Mouse (Mus musculus) heart, embryonic 14.5 days (tissue): ENCODE measurements around the gene Pex14. TPM values are rescaled to one million over a fixed set of nuclear protein-coding genes. Genes with fewer than 3 reads are reported as not detected.

Source experiments
- ATAC-seq: fragments of 200-750 bp; cut with Nextera tagmentation; 2 replicates; pipeline ENCODE4 v1.8.0; 2017; ENCODE audit warnings: low read depth, moderate TSS enrichment; ENCODE audit not compliant: insufficient number of reproducible peaks, insufficient read depth, low FRiP score
- H3K27ac ChIP-seq, 2 experiments: fragments of 200-500 bp in 1 of 2; fragments of 300-500 bp in 1 of 2; sonication (generic) in 1 of 2; replicated peaks in 1 of 2; 2 replicates each; pipeline ENCODE4 v1.5.1; 2012 to 2014; ENCODE audit warnings: low read depth in 2 of 2, low read length in 2 of 2, control low read depth in 1 of 2, mild to moderate bottlenecking in 1 of 2, mixed read lengths in 1 of 2; ENCODE audit not compliant: control insufficient read depth in 1 of 2, insufficient read depth in 1 of 2
- H3K27me3 ChIP-seq: fragments of 300-500 bp; sonication (generic); 2 replicates; pipeline ENCODE4 v1.6.1; 2014; ENCODE audit warnings: mild to moderate bottlenecking, low read length, control low read depth; ENCODE audit not compliant: control insufficient read depth, insufficient read depth
- H3K36me3 ChIP-seq: fragments of 300-500 bp; sonication (generic); 2 replicates; pipeline ENCODE4 v1.6.1; 2014; ENCODE audit warnings: mild to moderate bottlenecking, control low read depth, low read length, mixed read lengths; ENCODE audit not compliant: control insufficient read depth, insufficient read depth
- H3K4me1 ChIP-seq, 2 experiments: fragments of 200-500 bp in 1 of 2; fragments of 300-500 bp in 1 of 2; sonication (generic) in 1 of 2; 2 replicates each; pipeline ENCODE4 v1.6.1; 2012 to 2014; ENCODE audit warnings: low read length in 2 of 2, control low read depth in 1 of 2, mixed read lengths in 1 of 2; ENCODE audit not compliant: control insufficient read depth in 2 of 2, insufficient read depth in 2 of 2
- H3K4me2 ChIP-seq: fragments of 300-500 bp; sonication (generic); 2 replicates; pipeline ENCODE4 v1.6.1; 2014; ENCODE audit warnings: mild to moderate bottlenecking, low read length
- H3K4me3 ChIP-seq, 2 experiments: fragments of 200-500 bp in 1 of 2; fragments of 300-500 bp in 1 of 2; sonication (generic) in 1 of 2; 2 replicates each; pipeline ENCODE4 v1.5.1; 2012 to 2014; ENCODE audit warnings: low read length in 2 of 2, mild to moderate bottlenecking in 2 of 2, control low read depth in 1 of 2, low read depth in 1 of 2, moderate library complexity in 1 of 2; ENCODE audit not compliant: control insufficient read depth in 1 of 2, insufficient read depth in 1 of 2
- H3K9ac ChIP-seq: fragments of 300-500 bp; sonication (generic); 2 replicates; pipeline ENCODE4 v1.6.1; 2014; ENCODE audit warnings: mild to moderate bottlenecking, low read length
- H3K9me3 ChIP-seq: fragments of 300-500 bp; sonication (generic); 2 replicates; pipeline ENCODE4 v1.6.1; 2016; ENCODE audit warnings: low read length, control low read depth; ENCODE audit not compliant: control insufficient read depth
- WGBS: fragments of 180-500 bp; shearing (Covaris S2); extraction: QIAGEN DNeasy Blood & Tissue Kit; methylation state at CpG from one replicate; pipeline ENCODE4 v1.1.7; 2014; 5-methylcytosine and 5-hydroxymethylcytosine counted together
- polyA plus RNA-seq: library from polyadenylated mRNA; unstranded; fragments of >200 nt; fragmentation: Nextera tagmentation; extraction: Ambion mirVana; gene quantifications from 2 replicates; pipeline ENCODE4 v1.2.1, GENCODE M21; 2014

Pex14 gene
- polyA plus RNA-seq, 1 experiment from 2014 or later: 31.2 TPM

DNA sequence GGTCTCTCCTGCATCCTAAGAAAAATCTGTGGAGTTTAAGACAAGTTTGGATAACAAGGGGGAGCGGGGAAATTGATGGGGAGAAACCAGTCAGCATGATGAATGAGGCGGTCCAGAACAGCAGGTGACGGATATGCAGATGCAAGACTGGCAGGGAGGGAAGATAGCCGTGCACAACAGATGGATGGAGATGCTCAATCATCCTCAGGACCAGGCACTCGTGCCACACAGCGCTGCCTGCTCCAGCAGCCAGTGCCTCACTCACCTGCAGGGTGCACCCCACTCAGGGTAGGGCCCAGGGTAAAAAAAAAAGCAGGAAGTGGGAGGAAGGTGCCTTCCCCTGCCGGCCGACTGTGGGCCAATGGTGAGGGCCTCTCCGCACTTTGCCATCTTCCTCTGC, 63.1 kb downstream of the Pex14 start:
- H3K27me3 ChIP-seq: no peaks in the 10 kb centered on the region
- H3K36me3 ChIP-seq: peaks cover 15% of the 10 kb centered on the region
- H3K9ac ChIP-seq: no peak overlapping the region
- H3K27ac ChIP-seq: no peak overlapping the region
- no peak for ATAC-seq
- no peak overlapping the region for H3K4me3 ChIP-seq
- H3K4me1 ChIP-seq: no peaks in the 10 kb centered on the region; a peak in 1 of 4 replicates
- WGBS: 74% methylated on average over 9 of the region's 9 CpGs
- no peak overlapping the region for H3K4me2 ChIP-seq
- H3K9me3 ChIP-seq: no peaks in the 10 kb centered on the region

DNA sequence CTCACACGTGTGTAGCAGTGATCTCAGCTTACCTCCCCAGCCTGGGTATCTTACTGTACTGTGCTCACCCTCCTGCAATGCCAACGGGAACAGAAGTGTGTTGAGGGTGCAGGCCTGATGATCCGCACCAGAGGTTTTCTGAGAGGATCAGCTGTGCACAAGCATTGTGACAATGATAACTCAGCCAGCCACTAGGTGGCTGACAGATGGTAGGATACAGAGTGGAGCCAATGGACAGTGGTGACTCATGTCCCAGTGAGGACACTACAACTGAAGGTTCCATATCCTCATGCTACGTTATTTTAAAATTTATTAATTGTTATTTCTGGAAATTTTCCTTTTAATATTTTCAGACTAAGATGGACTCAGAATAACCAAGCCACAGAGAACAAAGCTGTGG, 68.2 kb downstream of the Pex14 start:
- no peak for ATAC-seq
- Histone ChIP-seq H3K9me3 (no peaks in the 10 kb centered on the region), H3K9ac (no peak overlapping the region), H3K27me3 (no peaks in the 10 kb centered on the region), H3K4me3 (no peak overlapping the region), H3K4me2 (no peak overlapping the region), H3K36me3 (peaks cover 3% of the 10 kb centered on the region; the same call in 1 of the 2 replicates), H3K4me1 (no peaks in the 10 kb centered on the region; a peak in 1 of 4 replicates), H3K27ac (no peak overlapping the region)
- WGBS: 79% methylated on average over 4 of the region's 4 CpGs

DNA sequence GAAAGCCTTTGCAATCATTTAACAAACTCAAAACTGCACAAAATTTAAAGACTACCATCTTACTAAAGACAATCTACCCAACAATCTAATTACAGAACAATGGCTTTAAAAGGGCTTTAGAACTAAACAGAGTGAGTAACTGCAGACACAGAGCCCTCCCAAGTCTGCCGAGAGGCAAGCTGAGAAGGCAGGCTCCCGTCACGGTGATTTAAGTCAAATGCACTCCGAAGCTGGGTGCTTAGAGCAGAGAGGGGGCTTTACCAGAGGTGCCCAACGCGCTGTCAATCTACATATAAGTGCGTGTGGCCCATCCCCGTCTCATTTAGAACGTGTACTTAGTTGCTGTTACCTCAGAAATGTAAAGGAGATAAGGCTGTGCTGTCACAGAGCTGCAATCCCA, 72.1 kb downstream of the Pex14 start:
- no peaks in the 10 kb centered on the region for H3K9me3 ChIP-seq
- H3K4me1 ChIP-seq: no peaks in the 10 kb centered on the region; a peak in 1 of 4 replicates
- no peak for ATAC-seq
- no peak overlapping the region for H3K9ac ChIP-seq
- WGBS: 56% methylated on average over 9 of the region's 9 CpGs
- H3K27ac ChIP-seq: no peak overlapping the region
- H3K4me3 ChIP-seq: no peak overlapping the region
- no peaks in the 10 kb centered on the region; the same call in 1 of the 2 replicates for H3K36me3 ChIP-seq
- H3K4me2 ChIP-seq: no peak overlapping the region
- no peaks in the 10 kb centered on the region for H3K27me3 ChIP-seq

DNA sequence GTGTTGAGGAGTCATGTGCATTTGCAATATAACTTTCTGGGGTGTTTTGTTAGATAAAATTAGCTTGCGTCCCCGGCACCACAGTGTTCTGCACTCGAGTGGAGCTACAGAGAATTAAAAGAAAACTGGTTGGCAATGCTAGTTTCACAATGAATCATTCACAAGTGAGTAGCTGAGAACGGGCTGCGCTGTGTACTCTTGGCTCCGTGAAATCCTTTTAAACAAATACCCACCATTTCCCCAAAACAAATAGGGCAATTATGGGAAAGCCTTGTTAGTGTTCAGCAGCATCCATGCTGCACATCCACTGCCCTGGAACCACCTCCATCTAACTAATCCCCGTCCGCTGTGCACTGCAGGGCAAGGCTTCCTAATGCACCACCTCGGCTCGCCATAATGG, 74.4 kb downstream of the Pex14 start:
- no peak overlapping the region for H3K27ac ChIP-seq
- H3K4me1 ChIP-seq: no peaks in the 10 kb centered on the region; a peak in 1 of 4 replicates
- no peak overlapping the region for H3K4me3 ChIP-seq
- no peaks in the 10 kb centered on the region for H3K9me3 ChIP-seq
- no peak for ATAC-seq
- 91% methylated on average over 10 of the region's 10 CpGs for WGBS
- H3K36me3 ChIP-seq: no peaks in the 10 kb centered on the region
- no peaks in the 10 kb centered on the region for H3K27me3 ChIP-seq
- no peak overlapping the region for H3K9ac ChIP-seq
- H3K4me2 ChIP-seq: no peak overlapping the region

DNA sequence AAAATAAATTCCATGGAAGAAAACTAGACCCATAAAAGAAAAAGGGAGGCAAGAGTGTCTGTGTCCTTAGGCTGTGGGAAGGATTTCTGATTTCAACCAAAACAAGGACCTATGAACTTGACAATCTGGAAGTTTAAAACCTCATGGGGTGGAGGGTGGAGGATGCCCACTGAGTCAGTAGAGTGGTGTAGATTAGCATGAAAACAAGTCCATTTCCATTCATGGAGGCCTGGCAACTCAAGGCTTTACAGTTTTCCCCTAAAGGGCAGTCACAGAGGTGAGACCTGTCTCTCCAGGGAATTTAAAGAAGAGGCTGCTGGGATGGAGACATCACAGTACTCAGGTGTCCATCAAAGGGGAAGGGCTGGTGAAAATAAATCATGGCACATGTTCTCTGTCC, 78.7 kb downstream of the Pex14 start:
- H3K4me2 ChIP-seq: no peak overlapping the region
- H3K4me1 ChIP-seq: no peaks in the 10 kb centered on the region
- no peaks in the 10 kb centered on the region for H3K27me3 ChIP-seq
- ATAC-seq: no peak
- no peak overlapping the region for H3K9ac ChIP-seq
- no peak overlapping the region for H3K4me3 ChIP-seq
- no peaks in the 10 kb centered on the region for H3K9me3 ChIP-seq
- no peak overlapping the region for H3K27ac ChIP-seq
- H3K36me3 ChIP-seq: no peaks in the 10 kb centered on the region

DNA sequence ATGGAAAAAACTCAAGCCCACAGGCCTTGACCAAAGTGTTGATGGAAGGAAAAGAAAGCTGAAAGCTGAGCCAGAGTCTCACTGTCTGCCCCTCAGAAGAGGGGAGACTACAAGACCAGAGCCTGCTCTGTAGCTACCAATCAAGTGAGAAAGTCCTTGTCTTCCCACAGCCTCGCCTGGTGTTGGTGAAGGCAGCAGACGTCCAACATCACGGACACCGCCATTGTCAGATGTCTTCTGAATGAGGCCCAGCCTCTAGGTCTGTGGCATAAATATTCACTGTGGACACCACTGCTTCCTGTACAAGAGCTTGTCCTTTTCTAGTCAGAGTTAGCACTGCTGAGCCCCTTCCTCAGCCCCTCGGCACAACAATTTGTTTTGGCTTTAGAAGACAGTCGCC, 80.2 kb downstream of the Pex14 start:
- H3K9me3 ChIP-seq: no peaks in the 10 kb centered on the region
- H3K27me3 ChIP-seq: no peaks in the 10 kb centered on the region
- H3K36me3 ChIP-seq: no peaks in the 10 kb centered on the region
- no peak overlapping the region for H3K27ac ChIP-seq
- WGBS: 68% methylated on average over 6 of the region's 6 CpGs
- H3K9ac ChIP-seq: no peak overlapping the region
- no peak overlapping the region for H3K4me3 ChIP-seq
- ATAC-seq: no peak
- no peaks in the 10 kb centered on the region; a peak in 1 of 4 replicates for H3K4me1 ChIP-seq
- H3K4me2 ChIP-seq: no peak overlapping the region

DNA sequence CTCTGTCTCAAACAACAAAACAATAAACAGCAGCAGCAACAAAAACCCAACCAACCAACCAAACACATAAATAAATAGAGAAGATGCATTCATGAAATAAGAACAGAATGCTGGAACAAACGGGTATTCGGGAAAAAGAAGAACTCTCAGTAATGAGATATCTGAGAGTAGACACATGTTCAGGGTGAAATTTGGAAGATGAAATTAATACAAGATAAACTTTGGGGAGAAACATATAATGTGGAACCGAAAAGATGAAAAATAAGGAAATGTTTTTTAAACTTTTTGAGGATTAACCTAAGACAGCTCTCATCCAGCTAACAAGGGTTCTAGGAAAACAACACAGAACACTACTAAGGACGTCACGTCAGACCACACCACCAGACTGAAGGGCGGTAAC, 92.9 kb downstream of the Pex14 start:
- no peaks in the 10 kb centered on the region for H3K9me3 ChIP-seq
- no peak overlapping the region for H3K4me2 ChIP-seq
- WGBS: 85% methylated on average over 6 of the region's 6 CpGs
- peaks cover 0 to 5% of the 10 kb centered on the region in 2 experiments; a peak in 1 of 4 replicates for H3K4me1 ChIP-seq
- no peak overlapping the region for H3K4me3 ChIP-seq
- no peaks in the 10 kb centered on the region; the same call in 1 of the 2 replicates for H3K36me3 ChIP-seq
- H3K27me3 ChIP-seq: no peaks in the 10 kb centered on the region
- H3K27ac ChIP-seq: no peak overlapping the region
- no peak overlapping the region for H3K9ac ChIP-seq
- ATAC-seq: no peak

DNA sequence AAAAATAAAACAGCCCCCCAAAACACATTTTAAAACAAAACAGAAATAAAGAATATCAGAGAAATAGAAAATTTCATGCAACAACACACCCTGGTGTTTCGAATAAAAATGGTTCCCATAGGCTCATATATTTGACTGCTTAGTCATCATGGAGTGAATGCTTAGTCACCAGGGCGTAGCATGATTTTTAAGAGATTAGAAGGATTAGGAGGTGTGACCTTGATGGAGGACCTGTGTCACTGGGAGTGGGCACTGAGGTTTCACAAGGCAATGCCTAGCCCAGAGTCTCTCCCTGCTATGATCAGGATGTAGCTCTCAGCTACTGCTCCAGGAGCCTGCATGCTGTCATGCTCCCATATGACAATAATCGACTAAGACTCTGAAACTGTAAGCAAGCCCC, 93.6 kb downstream of the Pex14 start:
- no peaks in the 10 kb centered on the region for H3K27me3 ChIP-seq
- whole genome bisulfite sequencing: 94% methylated on average over 3 of the region's 3 CpGs
- H3K4me2 ChIP-seq: no peak overlapping the region
- H3K27ac ChIP-seq: no peak overlapping the region
- H3K9ac ChIP-seq: no peak overlapping the region
- no peak for ATAC-seq
- no peak overlapping the region for H3K4me3 ChIP-seq
- H3K36me3 ChIP-seq: peaks cover 4% of the 10 kb centered on the region
- peaks cover 0 to 5% of the 10 kb centered on the region in 2 experiments; a peak in 1 of 4 replicates for H3K4me1 ChIP-seq
- no peaks in the 10 kb centered on the region for H3K9me3 ChIP-seq
